Mouse (Mus musculus): ENCODE results near the gene Negr1.

The Negr1 gene

DNA sequence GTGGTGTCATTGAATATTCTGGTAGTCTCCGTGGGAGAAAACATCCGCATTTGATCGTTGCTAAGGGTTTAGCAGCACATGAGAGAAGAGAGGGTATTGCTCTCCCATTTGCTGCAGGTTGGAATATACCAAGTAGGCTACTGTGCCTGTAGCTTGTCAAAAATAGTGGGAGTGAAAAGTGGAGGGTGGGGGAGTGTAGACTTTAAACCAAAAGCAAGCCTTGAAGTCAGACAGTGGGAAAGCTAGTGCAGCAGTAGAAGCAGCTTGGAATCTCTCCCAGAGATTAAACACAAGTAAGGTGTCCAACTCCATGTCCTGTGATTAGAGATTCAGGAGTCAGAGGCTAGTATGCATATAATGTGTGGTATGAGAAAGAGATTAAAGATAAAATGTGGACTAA lies 248.2 kb downstream of the Negr1 start:
- no peak for DNase-seq

DNA sequence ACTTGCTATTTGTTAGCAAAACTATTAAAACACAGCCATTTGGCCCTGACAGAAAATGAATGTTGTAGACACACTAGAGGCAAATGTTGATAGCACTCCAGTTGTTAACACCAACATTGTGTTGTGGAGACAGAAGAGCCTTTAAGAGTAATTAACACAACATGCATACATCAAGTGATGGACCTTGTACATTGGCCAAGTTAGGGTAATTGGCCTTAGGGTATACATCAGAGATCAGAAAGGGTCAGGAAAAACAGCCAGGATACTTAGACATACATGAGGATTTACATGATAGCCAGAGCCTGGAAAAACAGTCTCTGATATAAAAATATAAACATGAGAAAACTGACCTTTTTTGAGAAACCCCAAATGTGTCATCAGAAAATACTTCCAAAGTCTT lies 255.3 kb downstream of the Negr1 start:
- no peak for DNase-seq

DNA sequence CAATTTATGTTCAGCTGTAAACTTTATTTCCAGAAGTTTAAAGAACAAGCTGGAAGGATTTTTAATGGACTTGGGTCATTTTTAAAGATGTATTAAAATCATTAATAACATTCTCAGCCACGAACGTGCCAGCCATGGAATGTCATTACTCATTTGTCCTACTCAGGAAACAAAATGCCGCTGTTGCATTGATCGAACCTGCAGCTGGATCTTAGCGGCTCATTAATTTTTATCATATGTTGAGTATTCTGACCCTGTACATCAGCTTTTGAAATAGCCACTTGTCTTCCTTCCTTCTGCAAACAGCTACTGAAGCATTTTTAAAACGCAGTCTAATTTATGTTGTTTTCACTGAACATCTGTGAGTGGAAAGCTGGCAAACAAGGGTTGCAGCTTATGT lies 255.9 kb downstream of the Negr1 start:
- no peak for DNase-seq

DNA sequence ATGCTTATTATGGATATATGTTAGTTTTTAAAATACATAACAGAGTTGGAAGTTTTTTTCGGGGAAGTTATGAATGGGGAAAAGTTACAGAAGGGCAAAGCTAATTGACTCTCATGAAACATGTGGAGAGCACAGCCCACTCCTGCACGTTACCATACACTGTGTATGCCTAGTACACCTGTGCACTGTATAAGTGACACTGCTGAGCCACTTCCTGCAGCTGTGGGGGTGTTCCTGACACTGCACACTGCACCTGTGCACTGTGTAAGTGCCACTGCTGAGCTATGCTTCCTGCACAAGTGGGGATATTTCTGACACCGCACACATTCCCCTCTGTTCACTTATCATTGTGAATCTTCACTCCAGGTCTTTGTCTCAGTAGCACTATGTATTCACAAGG lies 261.4 kb downstream of the Negr1 start:
- no peak for DNase-seq

GRCm38 (mm10) chr3:156833920-156834319 lies 272.3 kb downstream of the Negr1 start:
- DNase-seq, result no peak

GRCm38 (mm10) chr3:156838550-156838949 lies 277.0 kb downstream of the Negr1 start:
- DNase-seq, result no peak

GRCm38 (mm10) chr3:156848385-156848784 lies 286.8 kb downstream of the Negr1 start:
- no peak for DNase-seq

DNA sequence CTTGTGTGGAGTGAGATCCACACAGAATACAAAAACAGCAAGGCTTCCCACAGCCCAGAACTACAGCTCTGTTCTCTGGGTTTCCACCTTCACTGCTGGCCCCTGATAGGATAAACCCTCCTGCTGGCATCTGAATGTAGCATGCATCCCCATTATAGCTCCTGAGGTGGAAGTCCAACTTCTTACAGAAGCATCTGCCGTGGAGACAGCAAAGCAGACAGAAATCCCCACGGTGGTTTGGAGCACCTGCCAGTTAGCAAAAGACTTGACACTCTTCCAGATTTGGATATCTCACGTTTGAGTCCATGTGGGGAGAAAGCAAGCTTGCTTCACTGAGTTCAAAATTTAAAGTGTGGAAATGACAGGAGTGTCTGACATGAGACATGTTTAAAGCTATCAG lies 290.3 kb downstream of the Negr1 start:
- DNase-seq, result no peak

- no peak for DNase-seq
Measured at GRCm38 (mm10) chr3:156870239-156870921, 308.8 kb downstream of the Negr1 start.

- DNase-seq, result no peak
Measured at GRCm38 (mm10) chr3:156870922-156871257, 309.3 kb downstream of the Negr1 start.

- no peak for DNase-seq
Measured at GRCm38 (mm10) chr3:156871641-156872196, 310.1 kb downstream of the Negr1 start.

- DNase-seq, result no peak
Measured at GRCm38 (mm10) chr3:156876551-156876950, 315.0 kb downstream of the Negr1 start.

- DNase-seq, result no peak
Measured at GRCm38 (mm10) chr3:156882129-156882528, 320.5 kb downstream of the Negr1 start.

DNA sequence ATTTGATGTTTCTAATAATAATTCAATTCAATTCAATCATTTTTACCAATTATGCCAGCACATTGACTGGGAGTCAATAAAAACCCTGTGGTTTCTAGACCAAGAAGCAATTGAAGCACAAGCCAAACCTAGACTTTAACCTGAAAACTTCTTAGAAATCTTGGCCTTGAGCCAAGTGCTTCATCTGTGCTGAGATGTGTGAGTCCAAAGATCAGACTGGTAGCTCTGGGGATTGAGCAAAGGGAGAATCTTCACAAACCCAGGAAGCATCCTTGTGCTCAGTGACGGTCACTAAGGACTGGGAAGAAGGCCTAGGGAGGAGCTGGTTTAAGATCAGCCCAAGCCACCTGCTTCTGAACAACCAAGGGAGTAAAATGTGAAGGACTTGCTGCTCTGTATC lies 322.3 kb downstream of the Negr1 start:
- DNase-seq, result no peak

DNA sequence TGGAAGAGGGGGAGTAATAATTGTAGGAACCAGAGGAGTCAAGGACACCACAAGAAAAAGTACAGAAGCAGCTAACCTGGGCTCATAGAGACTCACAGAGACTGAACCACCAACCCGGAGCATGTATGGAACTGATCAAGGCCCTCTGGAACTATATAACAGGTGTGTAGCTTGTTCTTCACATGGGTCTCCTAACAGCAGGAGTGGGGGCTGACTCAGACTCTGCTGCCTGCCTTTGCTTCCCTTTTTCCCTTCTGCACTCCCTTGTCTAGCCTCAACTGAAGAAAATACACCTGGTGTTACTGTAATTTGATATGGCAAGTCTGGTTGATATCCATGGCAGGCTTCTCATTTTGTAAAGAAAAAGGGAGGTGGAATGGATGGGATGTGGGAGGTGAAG lies 324.1 kb downstream of the Negr1 start:
- no peak for DNase-seq

DNA sequence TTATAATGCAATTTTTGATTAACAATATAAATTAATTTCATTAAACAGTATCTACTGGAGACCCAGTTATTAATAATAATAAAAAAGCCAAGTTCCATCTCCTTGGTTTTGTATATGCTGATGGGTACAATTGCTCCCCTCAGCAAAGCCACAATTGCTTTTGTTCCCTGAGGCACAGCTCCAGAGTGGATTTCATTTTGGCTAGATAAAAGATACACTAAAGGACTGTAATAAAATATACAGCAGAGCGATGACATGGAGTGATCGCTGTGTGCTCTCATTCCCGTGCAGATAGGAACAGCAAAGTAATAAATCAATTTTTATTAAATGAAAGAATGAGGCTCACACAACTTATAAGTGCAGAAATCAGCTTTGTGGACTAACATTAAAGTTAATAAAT lies 325.3 kb downstream of the Negr1 start:
- no peak for DNase-seq

DNA sequence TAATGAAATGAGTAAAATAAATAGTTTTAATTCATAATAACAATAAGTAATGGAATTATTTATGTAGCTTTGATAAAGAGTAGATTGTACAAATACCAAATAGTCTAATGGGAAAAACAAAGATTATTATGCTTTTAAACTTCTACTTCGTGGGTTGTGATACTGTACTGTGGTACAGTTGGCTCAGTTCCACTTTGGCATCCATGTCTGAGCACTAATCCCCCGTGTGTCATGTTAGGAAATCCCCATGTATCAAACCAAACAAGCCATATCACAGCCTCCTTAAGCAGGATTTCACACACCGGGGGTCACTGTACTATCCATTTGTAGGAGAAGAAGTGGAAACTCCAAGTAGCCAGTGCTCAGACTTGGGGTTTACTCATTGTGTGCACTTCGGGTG lies 329.4 kb downstream of the Negr1 start:
- no peak for DNase-seq

DNA sequence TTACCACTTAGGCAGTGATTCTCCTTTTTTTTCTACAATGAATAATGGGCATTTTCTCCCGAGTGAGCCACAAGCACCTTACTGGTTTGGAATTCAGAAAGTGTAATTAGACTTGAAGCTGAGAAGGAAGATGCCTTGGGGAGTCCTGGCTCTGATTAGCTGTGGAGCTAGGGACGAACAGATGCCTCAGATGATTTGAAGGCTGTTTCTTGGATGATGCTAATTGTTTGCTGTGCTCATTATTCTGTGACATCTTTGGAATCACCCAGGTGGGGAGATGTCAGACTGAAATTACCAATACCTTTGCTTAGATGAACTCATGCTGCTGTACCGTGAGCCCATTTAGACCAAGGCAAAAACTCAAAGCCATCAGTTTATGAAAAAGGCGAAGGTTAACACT lies 333.7 kb downstream of the Negr1 start:
- DNase-seq, result no peak

GRCm38 (mm10) chr3:156896106-156896505 lies 334.5 kb downstream of the Negr1 start:
- DNase-seq, result no peak

- DNase-seq, result no peak
Measured at GRCm38 (mm10) chr3:156896552-156896951, 335.0 kb downstream of the Negr1 start.

- DNase-seq, result peak; percentile 7
Measured at GRCm38 (mm10) chr3:156901140-156901539, 339.5 kb downstream of the Negr1 start.

- DNase-seq, result no peak
Measured at GRCm38 (mm10) chr3:156903925-156904576, 342.5 kb downstream of the Negr1 start.

DNA sequence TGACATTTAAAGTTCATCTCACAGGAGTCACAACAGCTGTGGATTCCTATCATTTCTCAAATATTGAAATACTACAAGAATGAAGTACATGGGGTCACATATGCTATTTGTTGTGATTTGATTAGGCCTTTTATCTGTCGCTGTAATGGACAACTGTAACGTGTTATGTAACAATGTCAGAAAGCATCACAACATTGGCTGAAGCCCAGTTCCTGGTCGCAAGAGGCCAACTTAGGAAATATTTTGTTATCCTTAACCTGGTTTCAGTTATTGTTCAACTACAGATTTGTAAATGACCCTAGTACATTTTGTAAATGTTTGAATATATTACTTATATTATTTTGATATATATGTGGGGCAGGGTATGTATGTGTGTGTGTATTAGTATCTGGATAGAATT lies 351.2 kb downstream of the Negr1 start:
- peak; percentile 24 for DNase-seq

DNA sequence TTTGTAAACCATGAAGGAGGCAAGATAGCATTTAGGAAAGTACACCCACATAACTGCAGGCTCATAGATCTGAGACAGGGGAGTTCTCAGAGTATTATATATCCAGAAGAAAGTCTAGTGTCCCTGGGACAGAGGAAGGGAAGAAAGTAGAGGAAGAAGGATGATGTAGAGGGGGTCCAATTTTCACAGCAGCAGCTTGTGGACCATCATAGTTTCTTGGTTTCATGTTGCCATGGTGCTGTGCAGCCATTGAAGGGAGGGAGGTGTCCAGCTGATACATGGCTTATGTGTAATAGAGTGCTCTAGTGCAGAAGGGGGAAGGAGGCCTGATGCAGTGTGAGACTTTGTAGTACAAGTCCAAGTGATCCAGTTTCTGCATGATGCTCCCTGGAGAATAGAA lies 359.8 kb downstream of the Negr1 start:
- DNase-seq, result no peak

DNA sequence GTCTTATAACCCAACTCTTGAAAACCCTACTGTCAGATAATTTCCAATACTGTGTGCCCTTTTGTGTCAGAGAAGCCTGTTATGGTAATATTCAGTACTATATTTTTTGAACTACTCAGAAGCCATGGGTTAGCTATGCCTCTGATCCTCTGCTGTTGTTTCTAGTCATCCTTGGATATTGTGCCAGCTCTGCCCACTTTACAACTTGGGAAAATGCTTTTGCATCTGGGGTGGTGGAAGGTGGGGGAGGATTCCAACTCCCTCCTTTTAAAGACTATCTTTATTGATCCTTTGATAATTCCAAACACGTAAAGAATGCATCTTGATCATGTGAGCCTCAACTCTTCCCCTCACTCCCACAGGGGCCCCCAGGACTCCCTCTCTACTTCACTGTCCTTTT lies 361.6 kb downstream of the Negr1 start:
- DNase-seq, result no peak
